Mouse (Mus musculus): ENCODE data around the gene Cdan1.

GRCm38 (mm10) chr2:120887601-120888000 lies 37.7 kb upstream of the Cdan1 start:
- TF ChIP-seq POLR2A (IDR thresholded peaks at IDR 0.05; ENCODE audit: control insufficient read depth, extremely low read depth, insufficient read depth, low read length, poor library complexity): no peak
- TF ChIP-seq CTCF (IDR thresholded peaks at IDR 0.05; ENCODE audit: borderline replicate concordance, control insufficient read depth, extremely low read depth, insufficient read depth, low read length, poor library complexity): no peak
